Mouse (Mus musculus): Measurements from ENCODE around the gene Nlrp5. TPM values are rescaled to one million over a fixed set of nuclear protein-coding genes. Genes with fewer than 3 reads are reported as not detected.
"Not testable (repeated sequence)": the region's sequence is repeated elsewhere in the genome, so short reads cannot be mapped to it uniquely, and the experiment has no call there.

The Nlrp5 gene
- total RNA-seq (2015) (not detected in 2 replicates), total RNA-seq (2017) (not detected in 2 replicates)

- no peak for ATAC-seq (ENCODE audit: poor library complexity, severe bottlenecking)
These were observed at the start of gene Nlrp5 for GRCm38 (mm10) chr7:23385589-23385988. Nlrp5 (plus strand) TSS chr7:23385889.

- ATAC-seq (ENCODE audit: poor library complexity, severe bottlenecking) = not testable (repeated sequence)
These were observed 27.4 kb upstream of the Nlrp5 start for GRCm38 (mm10) chr7:23358311-23358710.

GRCm38 (mm10) chr7:23470201-23470600 lies 84.5 kb downstream of the Nlrp5 start:
- ATAC-seq (ENCODE audit: poor library complexity, severe bottlenecking) = not testable (repeated sequence)

GRCm38 (mm10) chr7:23470832-23471231 lies 85.1 kb downstream of the Nlrp5 start:
- ATAC-seq (ENCODE audit: poor library complexity, severe bottlenecking) = not testable (repeated sequence)

- not testable (repeated sequence) for ATAC-seq (ENCODE audit: poor library complexity, severe bottlenecking)
These were observed 87.2 kb downstream of the Nlrp5 start for GRCm38 (mm10) chr7:23472886-23473285.

Other genes starting within 250 kb of the Nlrp5 start
- gene Gm10662, start 241.4 kb upstream of the Nlrp5 start, total RNA-seq (2015) = not detected in 2 replicates
- gene Gm10662, start 241.4 kb upstream of the Nlrp5 start, total RNA-seq (2017) = not detected in 2 replicates
- not detected in 2 replicates for gene Vmn1r165, start 168.6 kb upstream of the Nlrp5 start, total RNA-seq (2015)
- not detected in 2 replicates for gene Vmn1r165, start 168.6 kb upstream of the Nlrp5 start, total RNA-seq (2017)
- gene Vmn1r166, start 134.2 kb upstream of the Nlrp5 start, total RNA-seq (2015) = not detected in 2 replicates
- not detected in 2 replicates for gene Vmn1r166, start 134.2 kb upstream of the Nlrp5 start, total RNA-seq (2017)
- not detected in 2 replicates for gene Gm6902, start 107.0 kb upstream of the Nlrp5 start, total RNA-seq (2015)
- not detected in 2 replicates for gene Gm6902, start 107.0 kb upstream of the Nlrp5 start, total RNA-seq (2017)
- gene Nlrp4e, start 84.7 kb upstream of the Nlrp5 start, total RNA-seq (2015) = not detected in 2 replicates
- gene Nlrp4e, start 84.7 kb upstream of the Nlrp5 start, total RNA-seq (2017) = not detected in 2 replicates
- not detected in 2 replicates for gene Vmn1r167, start 121.3 kb downstream of the Nlrp5 start, total RNA-seq (2015)
- gene Vmn1r167, start 121.3 kb downstream of the Nlrp5 start, total RNA-seq (2017) = not detected in 2 replicates
- not detected in 2 replicates for gene Vmn1r168, start 153.8 kb downstream of the Nlrp5 start, total RNA-seq (2015)
- not detected in 2 replicates for gene Vmn1r168, start 153.8 kb downstream of the Nlrp5 start, total RNA-seq (2017)
- gene Vmn1r169, start 189.6 kb downstream of the Nlrp5 start, total RNA-seq (2015) = not detected in 2 replicates
- gene Vmn1r169, start 189.6 kb downstream of the Nlrp5 start, total RNA-seq (2017) = not detected in 2 replicates
- gene Vmn1r170, start 220.3 kb downstream of the Nlrp5 start, total RNA-seq (2015) = not detected in 2 replicates
- gene Vmn1r170, start 220.3 kb downstream of the Nlrp5 start, total RNA-seq (2017) = not detected in 2 replicates
- gene Vmn1r171, start 244.8 kb downstream of the Nlrp5 start, total RNA-seq (2015) = not detected in 2 replicates
- gene Vmn1r171, start 244.8 kb downstream of the Nlrp5 start, total RNA-seq (2017) = not detected in 2 replicates

Data from megakaryocyte, adult 5-6 weeks (primary cell).